Mouse (Mus musculus) C2C12 (cell line): ENCODE results near the gene Trip10.

Experiments
- CTCF ChIP-seq: IDR thresholded peaks from one replicate; pipeline ENCODE4 v1.5.1; 2011; ENCODE audit not compliant: control insufficient read depth, insufficient read depth, insufficient read length
- MYOG ChIP-seq: IDR thresholded peaks from one replicate; pipeline ENCODE4 v1.6.1; 2011; ENCODE audit not compliant: control insufficient read depth, insufficient read length; ENCODE audit errors: extremely low read depth
- USF1 ChIP-seq: IDR thresholded peaks from one replicate; pipeline ENCODE4 v1.6.1; 2011; ENCODE audit warnings: low read depth, mild to moderate bottlenecking, control low read depth, moderate library complexity

- TF ChIP-seq USF1: no peak
- TF ChIP-seq CTCF: no peak
- TF ChIP-seq MYOG: no peak
These were observed 3.8 kb upstream of the Trip10 start for GRCm38 (mm10) chr17:57245311-57245929.
